Mouse (Mus musculus): ENCODE results near the gene Stk25.
A peak's percentile ranks its signal among the peaks of the same experiment; 100 is the strongest.
"Not testable (repeated sequence)": the region's sequence is repeated elsewhere in the genome, so short reads cannot be mapped to it uniquely, and the experiment has no call there.

Stk25 gene

GRCm38 (mm10) chr1:93658559-93658958, at the start of gene Stk25:
Gene Stk25 (minus strand): TSS chr1:93658659.
- DNase-seq (ENCODE audit: low read depth, low spot score) = not testable (repeated sequence)

GRCm38 (mm10) chr1:93705389-93705788, 46.9 kb upstream of the Stk25 start:
- peak; percentile 32 for DNase-seq (ENCODE audit: low read depth, low spot score)

GRCm38 (mm10) chr1:93704341-93704740, 45.9 kb upstream of the Stk25 start:
- DNase-seq (ENCODE audit: low read depth, low spot score) = peak; percentile 20

- DNase-seq (ENCODE audit: low read depth, low spot score) = no peak
These were observed 45.1 kb upstream of the Stk25 start for GRCm38 (mm10) chr1:93703472-93704048.

- DNase-seq (ENCODE audit: low read depth, low spot score) = no peak
These were observed 43.6 kb upstream of the Stk25 start for GRCm38 (mm10) chr1:93702106-93702505.

GRCm38 (mm10) chr1:93699159-93699558, 40.7 kb upstream of the Stk25 start:
- peak; percentile 85 for DNase-seq (ENCODE audit: low read depth, low spot score)

GRCm38 (mm10) chr1:93697317-93697716, 38.9 kb upstream of the Stk25 start:
- no peak for DNase-seq (ENCODE audit: low read depth, low spot score)

- DNase-seq (ENCODE audit: low read depth, low spot score) = peak; percentile 20
These were observed 36.5 kb upstream of the Stk25 start for GRCm38 (mm10) chr1:93694966-93695365.

- DNase-seq (ENCODE audit: low read depth, low spot score) = no peak
These were observed 35.5 kb upstream of the Stk25 start for GRCm38 (mm10) chr1:93693943-93694342.

GRCm38 (mm10) chr1:93693502-93693901, 35.0 kb upstream of the Stk25 start:
- no peak for DNase-seq (ENCODE audit: low read depth, low spot score)

GRCm38 (mm10) chr1:93692773-93693172, 34.3 kb upstream of the Stk25 start:
- no peak for DNase-seq (ENCODE audit: low read depth, low spot score)

GRCm38 (mm10) chr1:93691786-93692357, 33.4 kb upstream of the Stk25 start:
- peak; percentile 67 for DNase-seq (ENCODE audit: low read depth, low spot score)

- peak; percentile 72 for DNase-seq (ENCODE audit: low read depth, low spot score)
These were observed 32.6 kb upstream of the Stk25 start for GRCm38 (mm10) chr1:93691106-93691505.

- no peak for DNase-seq (ENCODE audit: low read depth, low spot score)
These were observed 31.5 kb upstream of the Stk25 start for GRCm38 (mm10) chr1:93689901-93690496.

- DNase-seq (ENCODE audit: low read depth, low spot score) = no peak
These were observed 29.7 kb upstream of the Stk25 start for GRCm38 (mm10) chr1:93688154-93688553.

- DNase-seq (ENCODE audit: low read depth, low spot score) = no peak
These were observed 28.5 kb upstream of the Stk25 start for GRCm38 (mm10) chr1:93686961-93687320.

- peak; percentile 79 for DNase-seq (ENCODE audit: low read depth, low spot score)
These were observed 27.9 kb upstream of the Stk25 start for GRCm38 (mm10) chr1:93686245-93686960.

- peak; percentile 76 for DNase-seq (ENCODE audit: low read depth, low spot score)
These were observed 27.2 kb upstream of the Stk25 start, which contains the start of gene Bok for GRCm38 (mm10) chr1:93685401-93686244. Gene Bok (plus strand): TSS chr1:93685660.

GRCm38 (mm10) chr1:93679889-93680568, 21.6 kb upstream of the Stk25 start:
- DNase-seq (ENCODE audit: low read depth, low spot score) = no peak

- no peak for DNase-seq (ENCODE audit: low read depth, low spot score)
These were observed 19.9 kb upstream of the Stk25 start for GRCm38 (mm10) chr1:93678386-93678785.

GRCm38 (mm10) chr1:93672682-93673081, 14.2 kb upstream of the Stk25 start:
- DNase-seq (ENCODE audit: low read depth, low spot score) = no peak
